Mouse (Mus musculus) cerebellum, postnatal 4 days (tissue): ENCODE results near the gene Kif13a.

Experiments used
- DNase-seq, 2 experiments: peaks; one replicate each; pipeline ENCODE4 v3.0.0; 2022; ENCODE audit warnings: low spot score in 2 of 2, mixed read lengths in 1 of 2

Kif13a gene

GRCm38 (mm10) chr13:46838551-46838950, 91.1 kb downstream of the Kif13a start:
- peak in 1 of 2 experiments; percentile 28 for DNase-seq

- DNase-seq: no peak
Measured at GRCm38 (mm10) chr13:46835351-46835750, 94.3 kb downstream of the Kif13a start.

- no peak for DNase-seq
Measured at GRCm38 (mm10) chr13:46834805-46835204, 94.9 kb downstream of the Kif13a start.

GRCm38 (mm10) chr13:46833586-46833985, 96.1 kb downstream of the Kif13a start:
- DNase-seq: no peak

- DNase-seq: no peak
Measured at GRCm38 (mm10) chr13:46832956-46833355, 96.7 kb downstream of the Kif13a start.

- no peak for DNase-seq
Measured at GRCm38 (mm10) chr13:46823271-46823670, 106.4 kb downstream of the Kif13a start.

GRCm38 (mm10) chr13:46822200-46822599, 107.5 kb downstream of the Kif13a start:
- no peak for DNase-seq

- DNase-seq: no peak
Measured at GRCm38 (mm10) chr13:46819729-46820223, 109.9 kb downstream of the Kif13a start.

- DNase-seq: no peak
Measured at GRCm38 (mm10) chr13:46819202-46819728, 110.4 kb downstream of the Kif13a start.

- no peak for DNase-seq
Measured at GRCm38 (mm10) chr13:46818374-46818773, 111.3 kb downstream of the Kif13a start.

GRCm38 (mm10) chr13:46812648-46813184, 117.0 kb downstream of the Kif13a start:
- no peak for DNase-seq

GRCm38 (mm10) chr13:46811696-46812095, 118.0 kb downstream of the Kif13a start:
- no peak for DNase-seq

GRCm38 (mm10) chr13:46810613-46811012, 119.1 kb downstream of the Kif13a start:
- no peak for DNase-seq

GRCm38 (mm10) chr13:46810098-46810497, 119.6 kb downstream of the Kif13a start:
- peak in 1 of 2 experiments; percentile 35 for DNase-seq

GRCm38 (mm10) chr13:46807901-46808300, 121.8 kb downstream of the Kif13a start:
- DNase-seq: no peak

GRCm38 (mm10) chr13:46801196-46801595, 128.5 kb downstream of the Kif13a start:
- no peak for DNase-seq

- peak in 1 of 2 experiments; percentile 42 for DNase-seq
Measured at GRCm38 (mm10) chr13:46798156-46798555, 131.5 kb downstream of the Kif13a start.

- DNase-seq: no peak
Measured at GRCm38 (mm10) chr13:46796381-46796780, 133.3 kb downstream of the Kif13a start.

GRCm38 (mm10) chr13:46793824-46794223, 135.8 kb downstream of the Kif13a start:
- no peak for DNase-seq

- no peak for DNase-seq
Measured at GRCm38 (mm10) chr13:46788452-46788851, 141.2 kb downstream of the Kif13a start.

GRCm38 (mm10) chr13:46786836-46787235, 142.8 kb downstream of the Kif13a start:
- no peak for DNase-seq

GRCm38 (mm10) chr13:46786064-46786561, 143.6 kb downstream of the Kif13a start:
- no peak for DNase-seq

- DNase-seq: no peak
Measured at GRCm38 (mm10) chr13:46780379-46780778, 149.3 kb downstream of the Kif13a start.
